Mouse (Mus musculus) splenic B cell, adult 2 months (primary cell): ENCODE results near the gene Galnt14.

ENCODE experiments used
- DNase-seq: peaks from one replicate; pipeline ENCODE4 v3.0.0-alpha.2; 2011; ENCODE audit warnings: low read depth, low spot score
- H3K27me3 ChIP-seq: 2 replicates; pipeline ENCODE4 v1.6.1; 2012; ENCODE audit warnings: mild to moderate bottlenecking, low read length, moderate library complexity, mixed read lengths; ENCODE audit not compliant: control insufficient read depth, poor library complexity, insufficient read depth, severe bottlenecking
- H3K36me3 ChIP-seq: 2 replicates; pipeline ENCODE4 v1.6.1; 2012; ENCODE audit warnings: mild to moderate bottlenecking, low read length, moderate library complexity, mixed read lengths; ENCODE audit not compliant: control insufficient read depth, poor library complexity, insufficient read depth, severe bottlenecking

Gene Galnt14

DNA sequence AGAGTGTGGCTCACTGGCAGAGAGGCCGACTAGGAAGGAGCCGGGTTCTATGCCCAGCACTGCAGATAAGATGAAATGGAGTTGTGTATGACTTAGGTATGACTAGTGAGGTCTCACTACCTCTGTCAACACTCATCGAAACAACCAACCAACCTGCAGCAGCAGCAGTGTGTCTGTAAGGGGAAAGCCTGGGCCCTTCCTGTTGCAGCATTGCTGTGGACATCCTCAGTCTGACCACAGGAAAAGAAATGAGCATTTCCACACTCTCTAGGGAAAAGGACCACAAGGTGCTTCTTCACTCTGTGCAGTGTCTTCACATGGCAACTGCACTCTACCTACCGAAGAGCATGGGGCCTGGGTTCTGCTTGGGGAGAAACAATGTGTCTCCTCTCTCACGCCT, 73.3 kb downstream of the Galnt14 start:
- H3K36me3 ChIP-seq = no peaks in the 10 kb centered on the region
- DNase-seq = no peak
- no peaks in the 10 kb centered on the region for H3K27me3 ChIP-seq

DNA sequence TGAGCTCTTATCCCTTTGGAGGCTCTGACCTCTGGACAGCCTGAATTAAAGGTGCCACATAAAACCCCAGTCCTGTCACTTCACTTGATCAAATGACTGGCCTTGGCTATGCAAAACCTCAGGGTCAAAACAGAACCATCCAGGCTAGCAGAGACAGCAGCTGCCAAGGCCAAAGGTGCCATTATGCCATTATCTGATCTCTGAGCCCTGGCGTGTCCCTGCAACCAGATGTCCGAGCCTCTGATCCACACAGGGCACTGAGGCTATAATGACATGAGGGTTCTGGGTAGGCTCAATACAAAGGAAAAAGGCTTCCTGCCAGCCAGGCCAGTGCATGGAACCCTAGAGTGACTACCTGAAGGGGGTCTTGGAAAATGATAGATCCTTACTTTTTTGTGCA, 75.4 kb downstream of the Galnt14 start:
- H3K36me3 ChIP-seq = no peaks in the 10 kb centered on the region
- no peak for DNase-seq
- no peaks in the 10 kb centered on the region for H3K27me3 ChIP-seq

DNA sequence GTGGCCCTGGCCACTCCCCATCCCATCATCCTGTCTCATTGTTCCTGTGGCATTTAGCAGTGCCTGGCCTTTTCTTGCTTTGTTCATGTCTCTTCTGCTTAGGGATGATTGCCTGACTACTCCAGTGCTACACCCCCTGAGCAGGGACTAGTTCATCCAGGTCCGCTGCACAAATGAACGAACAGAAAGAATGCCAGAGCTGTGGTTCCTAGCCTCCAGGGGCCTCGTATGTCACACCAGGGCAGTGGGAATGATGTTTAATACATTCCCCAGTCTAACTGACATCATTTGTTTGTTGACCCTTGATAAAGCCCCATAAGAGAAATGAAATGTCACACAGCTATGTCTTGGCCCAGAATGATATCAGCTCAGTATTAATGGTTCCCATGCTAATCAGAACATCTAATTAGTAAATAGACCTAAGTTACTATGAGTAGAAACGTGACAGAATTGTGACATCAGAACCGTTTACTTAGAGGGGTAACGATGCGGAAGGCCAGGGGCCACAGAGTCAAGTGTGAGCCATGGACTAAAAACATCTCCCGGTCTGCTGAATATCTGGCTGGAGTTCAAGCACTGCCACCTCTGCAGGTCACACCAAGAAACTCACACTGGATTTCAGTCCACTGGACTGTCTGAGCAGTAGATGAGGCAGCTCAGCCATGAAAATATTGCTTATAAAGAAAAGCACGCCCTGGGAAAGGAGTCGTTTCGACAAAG, 76.1 kb downstream of the Galnt14 start:
- Histone ChIP-seq H3K36me3 (no peaks in the 10 kb centered on the region), H3K27me3 (no peaks in the 10 kb centered on the region)
- no peak for DNase-seq

DNA sequence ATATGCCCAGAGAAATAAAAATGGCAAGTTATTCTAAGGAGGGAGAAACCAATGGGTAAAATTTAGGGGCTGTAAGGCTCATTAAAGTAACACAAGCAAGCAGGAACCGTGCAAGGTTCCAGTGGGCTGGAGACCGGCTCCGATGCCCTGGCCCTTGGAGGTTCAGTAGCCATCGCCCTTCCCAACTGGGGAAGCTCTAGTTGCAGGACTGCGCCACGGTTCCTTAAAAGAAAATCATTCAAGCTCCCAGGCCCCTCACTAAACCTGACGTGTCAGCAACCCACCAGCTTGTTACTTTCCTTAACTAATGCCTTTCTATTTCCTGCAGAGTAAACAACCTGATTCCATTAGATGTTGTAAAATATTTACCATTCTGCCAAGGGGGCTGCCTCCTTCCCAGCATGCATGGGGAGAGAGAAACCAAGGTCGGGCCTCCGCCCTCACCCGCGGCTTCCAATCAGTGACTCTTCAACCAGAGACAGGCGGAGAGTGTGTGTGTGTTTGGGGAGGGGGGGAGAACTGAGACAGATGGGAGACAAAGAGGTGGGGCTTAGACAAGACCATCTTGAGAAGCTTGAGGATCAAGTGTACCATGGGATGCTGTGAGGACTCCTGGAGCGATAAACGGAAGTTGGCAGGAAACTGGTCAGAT, 81.9 kb downstream of the Galnt14 start:
- Histone ChIP-seq H3K36me3 (no peaks in the 10 kb centered on the region), H3K27me3 (no peaks in the 10 kb centered on the region)
- DNase-seq = peak; percentile 38

DNA sequence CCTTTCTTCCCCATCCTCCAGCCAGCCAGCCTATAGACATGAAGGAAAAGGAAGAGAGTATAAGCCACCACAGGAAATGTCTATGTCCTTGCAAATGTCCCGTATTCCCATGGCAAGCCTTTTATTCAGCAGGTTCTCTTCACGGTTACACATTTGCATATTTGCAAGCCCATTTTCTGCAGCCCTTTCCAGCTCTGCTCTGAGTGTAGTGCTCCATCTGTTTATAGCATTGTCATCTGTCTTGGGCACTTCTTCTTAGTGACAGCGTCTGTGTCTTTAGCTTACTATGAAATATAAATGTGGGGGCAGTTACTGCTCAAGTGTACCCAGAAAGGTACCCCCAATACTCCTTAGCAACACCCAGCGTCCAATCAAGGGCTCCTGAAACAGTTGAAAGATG, 83.3 kb downstream of the Galnt14 start:
- no peaks in the 10 kb centered on the region for H3K36me3 ChIP-seq
- no peaks in the 10 kb centered on the region for H3K27me3 ChIP-seq
- no peak for DNase-seq

DNA sequence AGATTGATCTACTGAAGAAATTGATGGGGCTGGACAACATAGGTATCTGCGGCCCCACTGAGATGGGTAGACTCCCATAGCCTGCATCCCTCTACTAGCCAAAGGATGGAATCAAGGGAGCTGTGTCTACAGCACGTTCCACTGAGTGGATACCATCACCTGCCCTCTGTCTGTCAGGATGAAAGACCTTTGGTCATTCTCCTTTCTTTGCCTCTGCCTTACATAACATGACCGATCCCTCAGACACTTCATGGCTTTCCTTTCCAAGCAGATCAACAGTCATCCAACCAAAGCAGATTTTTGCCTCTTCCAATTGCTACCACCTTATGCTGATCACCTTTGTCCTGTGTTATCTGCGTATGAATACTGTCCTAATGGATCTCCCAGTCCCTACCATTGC, 90.2 kb downstream of the Galnt14 start:
- Histone ChIP-seq H3K36me3 (no peaks in the 10 kb centered on the region), H3K27me3 (no peaks in the 10 kb centered on the region)
- DNase-seq = no peak

DNA sequence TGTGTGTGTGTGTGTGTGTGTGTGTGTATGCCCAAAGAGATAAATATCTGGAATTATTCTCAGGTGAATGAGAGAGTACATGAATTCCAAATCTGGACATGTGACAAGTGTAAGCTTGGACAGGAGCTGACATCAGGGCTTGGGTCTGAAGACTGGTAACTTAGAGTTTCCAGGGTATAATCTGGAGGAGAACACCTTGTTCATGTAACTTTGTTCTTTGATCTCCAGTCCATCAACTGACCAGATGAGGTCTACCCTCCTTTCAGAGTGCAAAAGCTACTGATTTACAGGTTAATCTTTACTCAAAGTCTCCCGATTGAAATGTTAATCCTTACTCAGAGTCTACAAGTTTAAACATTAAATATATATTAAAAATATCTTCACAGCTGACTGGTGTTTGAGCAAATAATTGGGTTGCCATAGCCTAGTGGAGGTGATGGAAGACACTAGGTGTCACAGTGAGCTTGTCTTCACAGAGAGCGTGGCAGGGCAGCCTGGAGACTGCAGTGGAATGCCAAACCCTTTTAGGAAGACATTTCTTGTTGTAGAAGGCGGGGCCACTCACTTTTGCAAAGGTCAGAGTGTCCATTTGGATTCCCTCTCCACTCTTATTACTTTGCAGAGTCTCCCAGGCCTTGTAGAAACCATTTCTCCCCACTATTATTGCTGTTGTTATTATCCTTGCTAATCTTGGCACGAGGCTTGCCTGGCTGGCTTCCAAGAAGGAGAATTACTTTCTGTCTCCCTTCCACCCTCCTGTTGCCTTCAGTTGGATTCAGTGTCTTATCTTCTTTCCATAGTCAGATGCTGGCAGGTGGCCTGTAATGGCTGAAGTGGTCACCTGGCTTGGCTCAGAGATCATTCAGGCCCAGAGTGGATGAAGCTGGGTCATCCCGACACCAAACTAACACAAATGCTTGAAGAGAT, 107.4 kb downstream of the Galnt14 start:
- no peak for DNase-seq
- H3K36me3 ChIP-seq = no peaks in the 10 kb centered on the region
- no peaks in the 10 kb centered on the region for H3K27me3 ChIP-seq

DNA sequence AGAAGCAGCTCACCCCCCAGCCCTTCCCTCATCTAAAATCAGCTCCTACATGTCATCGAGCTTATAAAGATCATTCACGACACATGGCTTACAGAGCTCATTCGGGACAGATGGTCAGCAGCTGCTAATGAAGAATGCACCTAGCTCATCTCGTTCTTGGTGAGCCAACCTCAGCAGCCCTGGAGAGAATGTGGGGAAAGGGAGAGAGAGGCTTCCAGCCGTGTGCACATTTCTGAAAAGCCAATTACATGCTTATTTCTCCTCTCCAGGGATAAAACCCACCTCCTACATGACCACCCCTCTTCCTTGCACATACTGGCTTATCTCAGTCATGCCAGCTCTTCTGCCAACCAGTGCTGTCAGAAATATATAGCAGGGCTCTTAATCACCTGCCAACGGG, 110.3 kb downstream of the Galnt14 start:
- no peak for DNase-seq
- Histone ChIP-seq H3K36me3 (no peaks in the 10 kb centered on the region), H3K27me3 (no peaks in the 10 kb centered on the region)

DNA sequence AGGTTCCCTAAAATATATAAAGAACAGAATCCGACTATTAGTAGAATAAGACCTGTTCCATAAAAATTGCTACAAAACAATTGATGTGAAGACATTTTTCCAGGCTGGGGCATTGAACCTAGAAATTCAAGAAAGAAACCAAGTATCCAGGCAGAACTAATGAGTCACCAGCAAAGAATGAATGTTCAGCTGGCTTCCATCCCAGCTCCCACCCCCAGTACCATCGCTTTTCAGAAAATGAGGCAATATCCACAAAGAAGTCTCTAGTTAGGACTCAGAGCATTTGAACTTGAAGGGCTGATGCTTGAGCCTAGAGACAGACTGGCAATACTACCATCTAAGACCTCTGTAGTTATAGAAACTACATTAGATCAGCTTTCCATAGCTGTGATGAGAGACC, 118.2 kb downstream of the Galnt14 start:
- DNase-seq = no peak
- Histone ChIP-seq H3K27me3 (no peaks in the 10 kb centered on the region), H3K36me3 (no peaks in the 10 kb centered on the region)

DNA sequence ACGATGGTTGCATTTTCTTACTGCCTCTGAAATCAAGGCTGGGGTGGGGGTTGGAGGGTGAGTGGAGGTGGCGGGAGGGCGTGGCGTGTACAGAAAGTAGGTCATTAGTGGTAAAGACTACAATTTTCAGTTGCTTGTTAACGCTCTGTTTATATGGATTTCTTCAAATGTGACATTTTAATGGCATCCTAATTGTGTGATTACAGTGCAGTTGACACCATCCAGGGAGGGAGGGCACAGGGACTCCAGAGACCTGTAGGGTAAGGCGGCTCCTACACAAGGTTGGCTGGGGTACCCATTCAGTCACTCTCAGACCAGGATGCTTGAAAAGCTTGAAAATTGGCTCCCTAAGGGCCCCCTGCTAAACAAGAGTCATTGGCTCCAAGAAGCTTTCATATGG, 122.7 kb downstream of the Galnt14 start:
- Histone ChIP-seq H3K27me3 (no peaks in the 10 kb centered on the region), H3K36me3 (no peaks in the 10 kb centered on the region)
- no peak for DNase-seq

DNA sequence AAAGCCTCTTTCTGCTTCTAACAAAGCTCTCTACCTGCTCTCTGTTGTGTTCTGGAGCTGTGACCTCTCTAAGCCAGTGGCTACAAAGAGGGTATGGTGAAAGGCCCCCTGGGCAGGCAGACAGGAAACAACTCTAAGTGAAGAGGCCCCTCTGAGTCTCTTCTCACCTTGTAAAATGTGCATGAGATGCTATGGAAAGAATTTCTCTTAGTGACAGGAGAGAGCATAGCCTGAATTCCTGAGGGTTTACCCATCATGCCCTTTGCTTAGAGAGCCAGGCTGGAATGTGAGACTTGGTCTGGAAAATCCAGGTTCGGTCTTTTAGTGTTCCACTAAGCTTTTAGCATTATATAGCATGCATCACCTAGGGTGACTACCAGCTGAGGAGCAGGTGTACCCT, 136.1 kb downstream of the Galnt14 start:
- Histone ChIP-seq H3K27me3 (no peaks in the 10 kb centered on the region), H3K36me3 (no peaks in the 10 kb centered on the region)
- no peak for DNase-seq

DNA sequence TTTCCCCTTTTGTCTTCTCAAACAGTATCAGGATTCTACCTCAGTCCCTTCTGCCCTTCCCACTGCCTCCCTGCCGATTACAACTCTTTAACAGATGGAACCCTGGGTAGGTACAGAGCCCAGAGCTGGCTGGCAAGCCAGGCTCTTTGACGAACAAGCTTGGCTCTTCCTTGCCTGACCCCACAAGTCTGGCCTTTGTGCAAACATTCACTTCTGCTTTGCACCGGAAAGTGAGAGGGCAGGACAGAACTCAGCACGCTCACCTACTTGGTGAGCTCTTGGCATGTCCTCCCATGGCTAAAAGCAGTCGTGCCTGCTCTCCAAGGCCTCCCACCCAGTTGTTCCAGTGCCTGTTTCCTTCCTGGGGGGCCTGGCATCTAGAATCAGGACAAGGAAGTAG, 137.4 kb downstream of the Galnt14 start:
- no peaks in the 10 kb centered on the region for H3K27me3 ChIP-seq
- peak; percentile 13 for DNase-seq
- no peaks in the 10 kb centered on the region for H3K36me3 ChIP-seq

DNA sequence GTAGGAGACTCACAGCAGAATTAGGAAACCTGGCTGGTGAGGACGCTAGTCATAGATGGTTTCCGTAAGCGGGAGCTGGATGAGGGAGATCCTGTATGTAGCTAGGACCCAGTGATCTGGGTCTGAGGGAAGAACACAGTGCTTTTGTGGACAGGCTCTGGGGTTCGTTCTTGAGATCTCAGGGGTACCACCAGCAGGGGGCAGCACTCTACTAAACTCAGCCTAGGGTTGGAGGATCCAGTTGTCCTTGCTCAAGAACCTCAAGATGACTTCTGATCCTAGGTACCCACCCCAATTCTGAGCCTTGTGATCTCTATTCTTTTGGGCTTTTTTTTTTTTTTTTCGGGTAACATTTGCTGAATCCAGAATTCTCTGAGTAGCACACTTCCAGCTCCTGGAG, 137.8 kb downstream of the Galnt14 start:
- Histone ChIP-seq H3K27me3 (no peaks in the 10 kb centered on the region), H3K36me3 (no peaks in the 10 kb centered on the region)
- peak; percentile 68 for DNase-seq

DNA sequence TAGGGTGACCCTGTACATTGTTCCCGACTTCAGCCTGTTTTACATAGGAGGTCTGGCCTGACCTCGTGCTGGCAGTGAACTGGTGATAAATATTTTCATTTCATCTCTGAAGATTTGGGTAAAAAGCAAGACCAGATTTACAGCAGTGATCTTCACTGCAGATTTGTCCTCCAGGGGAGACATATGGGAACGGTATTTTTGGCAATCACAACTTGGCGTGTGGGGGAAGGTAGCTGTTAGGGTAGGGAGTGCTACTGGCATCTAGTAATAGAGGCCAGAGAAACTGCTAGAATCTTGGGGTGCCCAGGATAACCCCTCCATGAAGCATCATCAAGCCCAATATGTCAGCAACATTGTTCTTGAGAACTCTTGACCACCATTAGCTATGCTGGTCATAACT, 138.3 kb downstream of the Galnt14 start:
- no peaks in the 10 kb centered on the region for H3K36me3 ChIP-seq
- no peaks in the 10 kb centered on the region for H3K27me3 ChIP-seq
- DNase-seq = no peak

DNA sequence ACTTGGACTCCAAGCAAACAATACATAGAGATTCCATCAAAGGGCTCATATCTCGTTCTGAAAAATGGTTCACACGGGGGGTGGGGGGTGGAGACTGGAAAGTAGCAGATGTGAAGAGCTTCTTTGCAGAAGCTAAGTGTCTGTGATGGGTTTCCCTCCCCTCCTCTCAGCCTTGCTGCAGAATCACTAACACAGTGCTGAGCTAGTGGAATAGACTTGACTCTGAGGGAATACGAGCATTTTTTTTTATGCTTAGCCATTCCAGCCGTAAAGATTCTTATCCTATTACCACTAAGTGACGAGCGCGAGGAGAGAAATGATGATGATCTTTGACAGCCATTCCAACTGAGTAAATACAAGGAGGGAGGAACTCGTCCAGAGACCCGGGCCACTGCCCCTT, 142.0 kb downstream of the Galnt14 start:
- Histone ChIP-seq H3K36me3 (no peaks in the 10 kb centered on the region), H3K27me3 (no peaks in the 10 kb centered on the region)

More for the DNA sequence above, 142.0 kb downstream of the Galnt14 start:
- no peak for DNase-seq
